Comparison of ENCODE assay signal across 11 mouse cellular contexts in the genomic region with DNA sequence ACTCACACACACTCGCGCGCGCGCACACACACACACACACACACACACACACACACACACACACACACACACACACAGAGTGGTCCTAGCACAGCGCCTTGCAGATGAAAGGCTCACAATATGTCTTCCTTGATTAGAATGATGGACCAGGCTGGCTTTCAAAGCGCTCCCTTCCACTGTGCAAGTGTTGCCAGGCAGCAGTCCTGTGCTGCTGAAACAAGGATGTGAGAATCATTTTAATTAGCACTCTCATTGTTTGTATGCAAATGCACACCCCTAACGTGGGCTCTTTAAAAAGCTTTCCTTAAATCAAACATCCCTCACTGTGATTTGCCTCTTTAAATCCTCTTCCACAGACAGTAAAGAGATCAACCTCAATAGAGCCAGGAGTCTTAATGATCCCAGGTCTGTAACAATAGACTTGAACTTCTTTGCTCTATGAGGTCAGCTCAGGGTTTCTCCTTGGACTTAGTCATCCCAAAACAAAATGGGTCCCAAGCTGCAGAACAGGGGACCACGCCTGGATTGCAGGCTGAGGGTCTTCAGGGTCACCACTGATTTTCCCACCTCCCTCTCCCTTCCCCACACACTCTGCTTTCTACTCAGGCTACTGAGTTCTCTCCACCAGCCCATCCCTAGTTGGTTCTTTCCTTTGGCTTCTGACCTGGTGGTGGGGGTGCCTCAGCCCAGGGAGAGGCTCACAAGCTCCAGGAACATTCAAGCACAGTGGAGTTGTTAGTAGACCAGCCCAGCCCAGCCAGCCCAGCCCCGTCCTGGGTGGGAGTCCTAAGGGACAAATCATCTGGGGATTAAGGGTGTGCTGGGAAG.
DNase-seq lines count a peak whose midpoint lies in the region; ATAC-seq lines count a peak whose summit lies in the region.
"Had no signal": no experiment of that assay in that cellular context is flagged by ENCODE, and none has a peak within 500 bp of the region (broad histone marks: within the 10 kb centered on the region; RNA-seq: fewer than 3 reads in every experiment).

No protein-coding gene starts in this region.

- H3K4me2 ChIP-seq in forebrain, embryonic 13.5 days = peak overlapping the region; percentile 27; the same call in 1 of the 2 replicates
- H3K4me2 ChIP-seq in liver, embryonic 12.5 days = no peak overlapping the region
- H3K4me2 ChIP-seq: embryonic facial prominence, embryonic 12.5 days; limb, embryonic 13.5 days had no signal

- WGBS in forebrain, embryonic 13.5 days = 33% methylated on average over 10 of the region's 10 CpGs
- 88% methylated on average over 10 of the region's 10 CpGs for WGBS in liver, embryonic 12.5 days (ENCODE audit: insufficient replicate concordance)

- intact Hi-C loops in left cerebral cortex, postnatal 14 days (cut with DNase I) = loop anchor here (5.0 kb wide), 1 partner anchor 33 kb away; no protein-coding TSS in a partner anchor
- intact Hi-C loops in left cerebral cortex, postnatal 36 days (cut with DNase I) = loop anchor here (5.0 kb wide), 1 partner anchor 78 kb away; the partner anchor contains the start of gene Sorbs1
- intact Hi-C loops in left cerebral cortex, postnatal 25 days (cut with DNase I) = no loop called here

- peak overlapping the region; percentile 91 for H3K27ac ChIP-seq in forebrain, embryonic 13.5 days
- no peak overlapping the region for H3K27ac ChIP-seq in liver, embryonic 12.5 days
- H3K27ac ChIP-seq: embryonic facial prominence, embryonic 12.5 days; limb, embryonic 13.5 days had no signal

- no peak overlapping the region for H3K4me3 ChIP-seq in forebrain, embryonic 13.5 days
- no peak overlapping the region for H3K4me3 ChIP-seq in liver, embryonic 12.5 days
- H3K4me3 ChIP-seq: embryonic facial prominence, embryonic 12.5 days; limb, embryonic 13.5 days; megakaryocyte, embryonic 14.5 days had no signal

- H3K27me3 ChIP-seq in forebrain, embryonic 13.5 days = no peaks in the 10 kb centered on the region
- no peaks in the 10 kb centered on the region for H3K27me3 ChIP-seq in liver, embryonic 12.5 days (replicated peaks)
- H3K27me3 ChIP-seq: embryonic facial prominence, embryonic 12.5 days; limb, embryonic 13.5 days; megakaryocyte, embryonic 14.5 days; Patski had no signal

- H3K9ac ChIP-seq in forebrain, embryonic 13.5 days = no peak overlapping the region
- H3K9ac ChIP-seq in liver, embryonic 12.5 days = no peak overlapping the region
- H3K9ac ChIP-seq: embryonic facial prominence, embryonic 12.5 days; limb, embryonic 13.5 days had no signal

- peak; percentile 94 for ATAC-seq in forebrain, embryonic 13.5 days
- no peak for ATAC-seq in liver, embryonic 12.5 days
- ATAC-seq: Patski had no signal

- DNase-seq in left cerebral cortex, postnatal 14 days (ENCODE audit: low spot score in 2 of 2) = peak; percentile 55 to 78
- no peak for DNase-seq in left cerebral cortex, postnatal 36 days (ENCODE audit: low spot score in 2 of 2)
- DNase-seq in left cerebral cortex, postnatal 25 days (ENCODE audit: low spot score in 2 of 2) = peak; percentile 60 to 63
- peak; percentile 34 for DNase-seq in right cerebral cortex, postnatal 4 days
- DNase-seq in adrenal gland, postnatal 36 days = no peak

- no peaks in the 10 kb centered on the region for H3K36me3 ChIP-seq in forebrain, embryonic 13.5 days (ENCODE audit: poor library complexity, severe bottlenecking)
- no peaks in the 10 kb centered on the region for H3K36me3 ChIP-seq in liver, embryonic 12.5 days
- H3K36me3 ChIP-seq: embryonic facial prominence, embryonic 12.5 days; limb, embryonic 13.5 days had no signal

- H3K9me3 ChIP-seq in forebrain, embryonic 13.5 days (replicated peaks) = no peaks in the 10 kb centered on the region
- no peaks in the 10 kb centered on the region for H3K9me3 ChIP-seq in liver, embryonic 12.5 days (replicated peaks)
- H3K9me3 ChIP-seq: embryonic facial prominence, embryonic 12.5 days; limb, embryonic 13.5 days; megakaryocyte, embryonic 14.5 days had no signal

- H3K4me1 ChIP-seq in forebrain, embryonic 13.5 days = peaks cover 59% of the 10 kb centered on the region
- peaks cover 39% of the 10 kb centered on the region for H3K4me1 ChIP-seq in liver, embryonic 12.5 days

Comparison
In these comparisons a context has a peak if more than half of its experiments do, and no peak if none do; other contexts are left out.
1. DNase-seq: peak in left cerebral cortex, postnatal 14 days (2 of 2), left cerebral cortex, postnatal 25 days (2 of 2) and right cerebral cortex, postnatal 4 days (single experiment); none in left cerebral cortex, postnatal 36 days (0 of 2) and adrenal gland, postnatal 36 days (0 of 2).